Mouse (Mus musculus) midbrain, embryonic 10.5 days (tissue): Measurements from ENCODE around the gene Pld6. TPM values are rescaled to one million over a fixed set of nuclear protein-coding genes. Genes with fewer than 3 reads are reported as not detected.

Experiments
- DNase-seq: peaks from one replicate; pipeline ENCODE4 v3.0.0-alpha.2; 2017; ENCODE audit warnings: low spot score
- H3K27ac ChIP-seq: fragments of 300-500 bp; sonication (generic); replicated peaks from 2 replicates; pipeline ENCODE4 v1.5.1; 2016; ENCODE audit warnings: mild to moderate bottlenecking
- H3K27me3 ChIP-seq: fragments of 300-500 bp; sonication (generic); 2 replicates; pipeline ENCODE4 v1.6.1; 2016; ENCODE audit warnings: low read depth, mild to moderate bottlenecking; ENCODE audit not compliant: poor library complexity, severe bottlenecking
- H3K36me3 ChIP-seq: fragments of 300-500 bp; sonication (generic); 2 replicates; pipeline ENCODE4 v1.6.1; 2016; ENCODE audit warnings: mild to moderate bottlenecking, moderate library complexity
- H3K4me1 ChIP-seq: fragments of 300-500 bp; sonication (generic); 2 replicates; pipeline ENCODE4 v1.6.1; 2016
- H3K4me3 ChIP-seq: fragments of 300-500 bp; sonication (generic); 2 replicates; pipeline ENCODE4 v1.5.1; 2016; ENCODE audit warnings: mild to moderate bottlenecking, moderate library complexity
- H3K9me3 ChIP-seq: fragments of 300-500 bp; sonication (generic); replicated peaks from 2 replicates; pipeline ENCODE4 v1.6.1; 2016; ENCODE audit warnings: mild to moderate bottlenecking
- WGBS: fragments of 180-500 bp; shearing (Covaris S2); methylation state at CpG from one replicate; pipeline ENCODE4 v1.1.7; 2016; 5-methylcytosine and 5-hydroxymethylcytosine counted together
- polyA plus RNA-seq: library from polyadenylated mRNA; unstranded; fragments of >200 nt; fragmentation: Nextera tagmentation; extraction: Ambion mirVana; gene quantifications from 2 replicates; pipeline ENCODE4 v1.2.1, GENCODE M21; 2016

Pld6 gene
- polyA plus RNA-seq, 1 experiment from 2014 or later: 3.4 TPM

- no peak for DNase-seq
- no peaks in the 10 kb centered on the region for H3K9me3 ChIP-seq
- H3K27ac ChIP-seq: no peak overlapping the region
- H3K4me1 ChIP-seq: no peaks in the 10 kb centered on the region
- peaks cover 96% of the 10 kb centered on the region for H3K36me3 ChIP-seq
- no peaks in the 10 kb centered on the region for H3K27me3 ChIP-seq
- no peak overlapping the region for H3K4me3 ChIP-seq
- WGBS: 88% methylated on average over 2 of the region's 2 CpGs
Observed at GRCm38 (mm10) chr11:59759626-59760025, 27.8 kb downstream of the Pld6 start.

GRCm38 (mm10) chr11:59759178-59759577, 28.3 kb downstream of the Pld6 start:
- Histone ChIP-seq H3K9me3 (no peaks in the 10 kb centered on the region), H3K27ac (no peak overlapping the region), H3K27me3 (no peaks in the 10 kb centered on the region), H3K36me3 (peaks cover 96% of the 10 kb centered on the region), H3K4me3 (no peak overlapping the region), H3K4me1 (no peaks in the 10 kb centered on the region)
- no peak for DNase-seq
- WGBS: 92% methylated on average over 4 of the region's 4 CpGs

- H3K9me3 ChIP-seq: no peaks in the 10 kb centered on the region
- no peak overlapping the region for H3K27ac ChIP-seq
- peaks cover 96% of the 10 kb centered on the region for H3K36me3 ChIP-seq
- 91% methylated on average over 9 of the region's 9 CpGs for WGBS
- H3K4me3 ChIP-seq: no peak overlapping the region
- no peaks in the 10 kb centered on the region for H3K4me1 ChIP-seq
- no peak for DNase-seq
- H3K27me3 ChIP-seq: no peaks in the 10 kb centered on the region
Observed at GRCm38 (mm10) chr11:59758191-59758985, 29.1 kb downstream of the Pld6 start.

- no peaks in the 10 kb centered on the region for H3K27me3 ChIP-seq
- H3K36me3 ChIP-seq: peaks cover 100% of the 10 kb centered on the region
- H3K4me1 ChIP-seq: no peaks in the 10 kb centered on the region
- WGBS: 76% methylated on average over 4 of the region's 4 CpGs
- no peaks in the 10 kb centered on the region for H3K9me3 ChIP-seq
- H3K27ac ChIP-seq: no peak overlapping the region
- DNase-seq: no peak
- no peak overlapping the region for H3K4me3 ChIP-seq
Observed at GRCm38 (mm10) chr11:59756351-59756750, 31.1 kb downstream of the Pld6 start.

GRCm38 (mm10) chr11:59754504-59754903, 32.9 kb downstream of the Pld6 start:
- Histone ChIP-seq H3K27ac (no peak overlapping the region), H3K27me3 (no peaks in the 10 kb centered on the region), H3K4me1 (no peaks in the 10 kb centered on the region), H3K9me3 (no peaks in the 10 kb centered on the region), H3K4me3 (no peak overlapping the region), H3K36me3 (peaks cover 100% of the 10 kb centered on the region)
- WGBS: 97% methylated on average over 6 of the region's 6 CpGs
- no peak for DNase-seq

- no peak overlapping the region for H3K27ac ChIP-seq
- no peak for DNase-seq
- no peaks in the 10 kb centered on the region for H3K9me3 ChIP-seq
- H3K27me3 ChIP-seq: no peaks in the 10 kb centered on the region
- H3K4me1 ChIP-seq: no peaks in the 10 kb centered on the region
- H3K36me3 ChIP-seq: peaks cover 75% of the 10 kb centered on the region
- 95% methylated on average over 3 of the region's 3 CpGs for WGBS
- no peak overlapping the region for H3K4me3 ChIP-seq
Observed at GRCm38 (mm10) chr11:59749050-59749449, 38.4 kb downstream of the Pld6 start.

GRCm38 (mm10) chr11:59746614-59747013, 40.8 kb downstream of the Pld6 start:
- Histone ChIP-seq H3K4me1 (no peaks in the 10 kb centered on the region), H3K9me3 (no peaks in the 10 kb centered on the region), H3K27me3 (no peaks in the 10 kb centered on the region), H3K4me3 (no peak overlapping the region), H3K36me3 (peaks cover 75% of the 10 kb centered on the region), H3K27ac (no peak overlapping the region)
- DNase-seq: no peak
- 85% methylated on average over 2 of the region's 2 CpGs for WGBS

- H3K9me3 ChIP-seq: no peaks in the 10 kb centered on the region
- no peak overlapping the region for H3K27ac ChIP-seq
- no peaks in the 10 kb centered on the region for H3K27me3 ChIP-seq
- H3K4me1 ChIP-seq: no peaks in the 10 kb centered on the region
- DNase-seq: no peak
- no peak overlapping the region for H3K4me3 ChIP-seq
- H3K36me3 ChIP-seq: peaks cover 75% of the 10 kb centered on the region
- 92% methylated on average over 5 of the region's 5 CpGs for WGBS
Observed at GRCm38 (mm10) chr11:59745851-59746250, 41.6 kb downstream of the Pld6 start.

- 95% methylated on average over 4 of the region's 4 CpGs for WGBS
- H3K4me3 ChIP-seq: no peak overlapping the region
- no peak for DNase-seq
- H3K4me1 ChIP-seq: no peaks in the 10 kb centered on the region
- no peak overlapping the region for H3K27ac ChIP-seq
- H3K9me3 ChIP-seq: no peaks in the 10 kb centered on the region
- peaks cover 75% of the 10 kb centered on the region for H3K36me3 ChIP-seq
- H3K27me3 ChIP-seq: no peaks in the 10 kb centered on the region
Observed at GRCm38 (mm10) chr11:59744374-59744773, 43.1 kb downstream of the Pld6 start.

- H3K4me3 ChIP-seq: no peak overlapping the region
- no peaks in the 10 kb centered on the region for H3K9me3 ChIP-seq
- no peaks in the 10 kb centered on the region for H3K27me3 ChIP-seq
- H3K36me3 ChIP-seq: peaks cover 75% of the 10 kb centered on the region
- DNase-seq: no peak
- H3K27ac ChIP-seq: no peak overlapping the region
- no peaks in the 10 kb centered on the region for H3K4me1 ChIP-seq
- 96% methylated on average over 1 of the region's 1 CpGs for WGBS
Observed at GRCm38 (mm10) chr11:59743712-59744111, 43.7 kb downstream of the Pld6 start.

GRCm38 (mm10) chr11:59743307-59743706, 44.1 kb downstream of the Pld6 start:
- Histone ChIP-seq H3K27me3 (no peaks in the 10 kb centered on the region), H3K4me1 (no peaks in the 10 kb centered on the region), H3K9me3 (no peaks in the 10 kb centered on the region), H3K27ac (no peak overlapping the region), H3K4me3 (no peak overlapping the region), H3K36me3 (peaks cover 76% of the 10 kb centered on the region)
- 95% methylated on average over 2 of the region's 2 CpGs for WGBS
- no peak for DNase-seq

GRCm38 (mm10) chr11:59741915-59742314, 45.5 kb downstream of the Pld6 start:
- Histone ChIP-seq H3K4me3 (no peak overlapping the region), H3K27me3 (no peaks in the 10 kb centered on the region), H3K4me1 (no peaks in the 10 kb centered on the region), H3K27ac (no peak overlapping the region), H3K9me3 (no peaks in the 10 kb centered on the region), H3K36me3 (peaks cover 89% of the 10 kb centered on the region)
- WGBS: 100% methylated on average over 5 of the region's 5 CpGs
- no peak for DNase-seq

- WGBS: 94% methylated on average over 2 of the region's 2 CpGs
- Histone ChIP-seq H3K4me1 (no peaks in the 10 kb centered on the region), H3K36me3 (peaks cover 99% of the 10 kb centered on the region), H3K4me3 (no peak overlapping the region), H3K27ac (no peak overlapping the region), H3K27me3 (no peaks in the 10 kb centered on the region), H3K9me3 (no peaks in the 10 kb centered on the region)
- DNase-seq: no peak
Observed at GRCm38 (mm10) chr11:59739996-59740395, 47.4 kb downstream of the Pld6 start.
